In genomic region chr17:88786385-88786784, GRCm38 (mm10) we compare ENCODE assay signal across 23 mouse cellular contexts. TPM values are rescaled to one million over a fixed set of nuclear protein-coding genes. Genes with fewer than 3 reads are reported as not detected.
"Had no signal": no experiment of that assay in that cellular context is flagged by ENCODE, and none has a peak within 500 bp of the region (broad histone marks: within the 10 kb centered on the region; RNA-seq: fewer than 3 reads in every experiment).

No protein-coding gene starts in this region.

- H3K27ac ChIP-seq: liver, embryonic 12.5 days; liver, embryonic 14.5 days; midbrain, embryonic 10.5 days; midbrain, embryonic 13.5 days; midbrain, embryonic 15.5 days; neural tube, embryonic 13.5 days; neural tube, embryonic 15.5 days had no signal

- H3K4me2 ChIP-seq: liver, embryonic 12.5 days; midbrain, embryonic 13.5 days; midbrain, embryonic 15.5 days; neural tube, embryonic 13.5 days; neural tube, embryonic 15.5 days had no signal

- ATAC-seq: liver, embryonic 12.5 days; midbrain, embryonic 13.5 days; midbrain, embryonic 15.5 days had no signal

- H3K4me3 ChIP-seq: liver, embryonic 12.5 days; midbrain, embryonic 10.5 days; midbrain, embryonic 13.5 days; midbrain, embryonic 15.5 days; myocyte; neural tube, embryonic 13.5 days; neural tube, embryonic 15.5 days had no signal

- DNase-seq: lung, adult 18-20 months; retina, postnatal 1 day; right cerebral cortex, postnatal 25 days; right cerebral cortex, postnatal 4 days; spleen, adult 18-20 months; thymus, adult 18-20 months; thymus, postnatal 14 days; thymus, postnatal 36 days had no signal

- H3K9ac ChIP-seq: liver, embryonic 12.5 days; liver, embryonic 14.5 days; midbrain, embryonic 13.5 days; midbrain, embryonic 15.5 days; neural tube, embryonic 13.5 days; neural tube, embryonic 15.5 days had no signal

- H3K9me3 ChIP-seq: liver, embryonic 12.5 days; midbrain, embryonic 10.5 days; midbrain, embryonic 13.5 days; midbrain, embryonic 15.5 days; neural tube, embryonic 13.5 days; neural tube, embryonic 15.5 days had no signal

- H3K4me1 ChIP-seq: liver, embryonic 12.5 days had no signal

- H3K36me3 ChIP-seq: liver, embryonic 12.5 days; midbrain, embryonic 10.5 days; midbrain, embryonic 13.5 days; midbrain, embryonic 15.5 days; neural tube, embryonic 13.5 days; neural tube, embryonic 15.5 days had no signal

- H3K27me3 ChIP-seq: midbrain, embryonic 15.5 days; neural tube, embryonic 13.5 days; neural tube, embryonic 15.5 days had no signal

RNA-seq across cellular contexts. Expression of gene Lhcgr, which starts 5.4 kb away (rescaled TPM):
- total RNA-seq: liver, adult 2 months; megakaryocyte, adult 5-6 weeks; megakaryocyte-erythroid progenitor cell, adult 5-6 weeks had no signal
- polyA plus RNA-seq: liver, adult 2 months; liver, embryonic 12.5 days; liver, embryonic 14.5 days; liver, embryonic 16.5 days; myocyte; small intestine, adult 2 months; stomach, embryonic 14.5 days; thymus, postnatal 0 days had no signal
